Mouse (Mus musculus) midbrain, embryonic 13.5 days (tissue): Measurements from ENCODE around the gene Men1. TPM values are rescaled to one million over a fixed set of nuclear protein-coding genes. Genes with fewer than 3 reads are reported as not detected.
"Not testable (repeated sequence)": the region's sequence is repeated elsewhere in the genome, so short reads cannot be mapped to it uniquely, and the experiment has no call there.

Experiments used
- ATAC-seq: fragments of 200-750 bp; cut with Nextera tagmentation; 2 replicates; pipeline ENCODE4 v1.8.0; 2017; ENCODE audit warnings: mild to moderate bottlenecking, moderate TSS enrichment, moderate library complexity
- H3K27ac ChIP-seq: fragments of 300-500 bp; sonication (generic); 2 replicates; pipeline ENCODE4 v1.5.1; 2015; ENCODE audit warnings: inconsistent platforms, mild to moderate bottlenecking, moderate library complexity
- H3K27me3 ChIP-seq: fragments of 300-500 bp; sonication (generic); 2 replicates; pipeline ENCODE4 v1.6.1; 2015; ENCODE audit warnings: mild to moderate bottlenecking, inconsistent platforms
- H3K36me3 ChIP-seq: fragments of 300-500 bp; sonication (generic); 2 replicates; pipeline ENCODE4 v1.6.1; 2015; ENCODE audit warnings: mild to moderate bottlenecking, inconsistent platforms
- H3K4me1 ChIP-seq: fragments of 300-500 bp; sonication (generic); replicated peaks from 2 replicates; pipeline ENCODE4 v1.6.1; 2015; ENCODE audit warnings: inconsistent platforms
- H3K4me2 ChIP-seq: fragments of 300-500 bp; sonication (generic); replicated peaks from 2 replicates; pipeline ENCODE4 v1.6.1; 2015; ENCODE audit warnings: moderate library complexity, mild to moderate bottlenecking, inconsistent platforms
- H3K4me3 ChIP-seq: fragments of 300-500 bp; sonication (generic); replicated peaks from 2 replicates; pipeline ENCODE4 v1.5.1; 2015; ENCODE audit warnings: mild to moderate bottlenecking, inconsistent platforms
- H3K9ac ChIP-seq: fragments of 300-500 bp; sonication (generic); replicated peaks from 2 replicates; pipeline ENCODE4 v1.6.1; 2015; ENCODE audit warnings: mild to moderate bottlenecking, inconsistent platforms
- H3K9me3 ChIP-seq: fragments of 300-500 bp; sonication (generic); 2 replicates; pipeline ENCODE4 v1.6.1; 2016; ENCODE audit warnings: mild to moderate bottlenecking, inconsistent platforms
- WGBS: fragments of 180-500 bp; shearing (Covaris S2); methylation state at CpG from one replicate; pipeline ENCODE4 v1.1.7; 2015; 5-methylcytosine and 5-hydroxymethylcytosine counted together
- polyA plus RNA-seq: library from polyadenylated mRNA; unstranded; fragments of >200 nt; fragmentation: Nextera tagmentation; extraction: Ambion mirVana; gene quantifications from 2 replicates; pipeline ENCODE4 v1.2.1, GENCODE M21; 2015

The Men1 gene
- 74.4 and 81.1 TPM in 2 replicates for polyA plus RNA-seq

GRCm38 (mm10) chr19:6334673-6335457, at the start of gene Men1:
Men1 (plus strand) TSS chr19:6334979.
- ATAC-seq, result peak; percentile 96
- Histone ChIP-seq H3K4me2 (peak within 1 kb of the TSS; percentile 94), H3K9me3 (no peaks in the 10 kb centered on the region), H3K4me3 (peak within 1 kb of the TSS; percentile 85), H3K36me3 (peaks cover 33% of the 10 kb centered on the region), H3K4me1 (peaks cover 33% of the 10 kb centered on the region), H3K27ac (peak within 1 kb of the TSS; percentile 82), H3K9ac (peak within 1 kb of the TSS; percentile 88), H3K27me3 (no peaks in the 10 kb centered on the region)
- under 1% methylated on average over 42 of the region's 43 CpGs for WGBS

- no peak overlapping the region for H3K4me2 ChIP-seq
- peaks cover 86% of the 10 kb centered on the region for H3K36me3 ChIP-seq
- peaks cover 10% of the 10 kb centered on the region for H3K4me1 ChIP-seq
- WGBS, result 88% methylated on average over 8 of the region's 8 CpGs
- no peaks in the 10 kb centered on the region for H3K9me3 ChIP-seq
- no peak overlapping the region; the same call in 1 of the 2 replicates for H3K9ac ChIP-seq
- no peak overlapping the region for H3K4me3 ChIP-seq
- H3K27me3 ChIP-seq, result no peaks in the 10 kb centered on the region
- H3K27ac ChIP-seq, result no peak overlapping the region
- no peak for ATAC-seq
Observed at GRCm38 (mm10) chr19:6285226-6285625, 49.6 kb upstream of the Men1 start.

- Histone ChIP-seq H3K9me3 (no peaks in the 10 kb centered on the region), H3K9ac (no peak overlapping the region; the same call in 1 of the 2 replicates), H3K4me3 (no peak overlapping the region), H3K36me3 (peaks cover 81% of the 10 kb centered on the region), H3K27ac (no peak overlapping the region), H3K4me2 (no peak overlapping the region), H3K27me3 (no peaks in the 10 kb centered on the region), H3K4me1 (peaks cover 4% of the 10 kb centered on the region)
- 88% methylated on average over 7 of the region's 7 CpGs for WGBS
- ATAC-seq, result no peak
Observed at GRCm38 (mm10) chr19:6285632-6286433, 48.9 kb upstream of the Men1 start.

DNA sequence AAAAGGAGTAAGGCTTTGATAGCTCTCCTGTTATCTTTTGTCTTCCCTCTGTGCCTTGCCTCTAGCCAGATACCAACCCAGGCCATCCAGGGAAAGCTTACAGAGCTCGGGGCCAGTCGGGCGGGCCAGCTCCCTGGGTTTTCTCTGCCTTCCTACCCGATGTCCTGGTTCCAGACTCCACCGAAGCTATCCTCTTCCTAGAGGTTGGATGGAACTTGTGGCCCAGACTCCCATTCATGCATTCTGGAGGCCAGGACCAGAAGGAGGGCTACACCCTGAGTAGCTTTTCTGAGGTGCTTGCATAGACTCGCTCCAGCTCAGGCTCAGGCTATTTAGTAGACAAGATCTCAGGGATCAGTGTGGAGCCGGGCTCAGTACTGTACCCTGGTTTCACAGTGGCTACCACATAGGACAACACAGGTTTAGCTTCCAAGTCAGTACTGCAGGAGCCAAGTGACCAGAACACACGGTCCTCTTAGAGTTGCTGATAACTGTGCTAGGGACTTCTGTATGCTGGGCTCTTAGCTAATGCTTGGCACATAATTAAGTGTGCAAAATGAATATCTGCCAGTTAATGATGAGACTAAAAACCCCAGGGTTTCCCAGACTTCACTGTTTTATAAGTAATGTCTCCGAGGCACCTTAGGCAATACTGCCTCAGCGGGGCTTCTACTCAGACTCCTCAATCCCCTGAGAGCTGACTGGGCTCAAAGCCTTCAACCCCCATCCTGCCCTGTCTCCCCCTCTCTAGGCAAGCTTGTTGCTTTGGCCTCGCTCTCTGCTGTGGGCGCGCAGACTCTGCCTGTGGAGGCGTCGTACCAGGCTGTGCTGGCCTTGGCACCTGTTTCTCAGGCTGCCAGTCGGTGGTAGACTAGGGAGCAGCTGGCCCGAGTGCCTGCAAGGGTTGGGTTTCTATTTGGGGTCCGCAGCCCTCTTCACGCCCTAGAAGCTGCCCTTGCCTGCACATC, 48.1 kb upstream of the Men1 start:
- no peak overlapping the region for H3K27ac ChIP-seq
- no peaks in the 10 kb centered on the region for H3K9me3 ChIP-seq
- H3K9ac ChIP-seq, result no peak overlapping the region
- no peak overlapping the region for H3K4me3 ChIP-seq
- H3K4me2 ChIP-seq, result no peak overlapping the region
- peaks cover 80% of the 10 kb centered on the region for H3K36me3 ChIP-seq
- H3K4me1 ChIP-seq, result no peaks in the 10 kb centered on the region
- 94% methylated on average over 19 of the region's 19 CpGs for WGBS
- no peaks in the 10 kb centered on the region for H3K27me3 ChIP-seq
- no peak for ATAC-seq

DNA sequence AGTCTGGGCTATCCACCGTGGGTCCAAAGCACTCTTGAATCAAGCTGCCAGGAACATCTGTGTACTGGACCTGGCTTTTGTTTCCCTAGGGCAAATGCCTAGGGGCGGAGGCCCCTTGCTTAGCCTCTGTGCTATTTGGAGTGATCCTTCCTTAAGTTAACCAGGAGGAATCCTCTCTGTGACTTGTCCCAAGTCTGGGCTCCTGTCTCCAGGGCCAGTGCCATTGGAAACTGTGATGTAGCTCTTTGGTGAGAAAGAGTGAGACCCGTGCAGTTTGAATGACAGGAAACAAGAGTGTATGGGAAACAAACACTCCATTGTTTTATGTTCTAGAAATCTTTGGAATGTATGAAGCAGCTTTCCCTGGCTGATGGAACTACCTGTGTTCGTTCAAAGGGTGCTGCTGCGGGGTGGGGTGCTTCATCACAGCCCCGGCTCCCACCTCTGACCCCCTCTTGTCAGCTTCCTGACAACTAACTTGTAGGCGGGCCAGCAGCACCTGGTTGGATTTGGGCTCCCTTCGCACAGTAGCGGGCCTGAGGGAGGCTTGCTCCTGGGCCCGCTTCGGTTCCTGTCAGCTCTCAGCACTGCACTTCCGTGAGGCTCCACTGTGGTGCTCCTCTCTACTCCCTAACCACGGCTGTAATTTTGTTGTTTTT, 46.4 kb upstream of the Men1 start:
- Histone ChIP-seq H3K36me3 (peaks cover 72% of the 10 kb centered on the region), H3K9ac (no peak overlapping the region), H3K4me3 (no peak overlapping the region), H3K9me3 (no peaks in the 10 kb centered on the region), H3K27me3 (no peaks in the 10 kb centered on the region), H3K4me1 (no peaks in the 10 kb centered on the region), H3K27ac (no peak overlapping the region; the same call in 1 of the 2 replicates), H3K4me2 (no peak overlapping the region)
- ATAC-seq, result no peak
- WGBS, result 86% methylated on average over 13 of the region's 13 CpGs

GRCm38 (mm10) chr19:6289696-6290238, 45.0 kb upstream of the Men1 start:
- Histone ChIP-seq H3K27ac (no peak overlapping the region), H3K4me3 (no peak overlapping the region), H3K9ac (no peak overlapping the region), H3K36me3 (peaks cover 72% of the 10 kb centered on the region), H3K27me3 (no peaks in the 10 kb centered on the region), H3K4me2 (no peak overlapping the region), H3K9me3 (no peaks in the 10 kb centered on the region), H3K4me1 (no peaks in the 10 kb centered on the region)
- WGBS, result 95% methylated on average over 14 of the region's 14 CpGs
- no peak for ATAC-seq

DNA sequence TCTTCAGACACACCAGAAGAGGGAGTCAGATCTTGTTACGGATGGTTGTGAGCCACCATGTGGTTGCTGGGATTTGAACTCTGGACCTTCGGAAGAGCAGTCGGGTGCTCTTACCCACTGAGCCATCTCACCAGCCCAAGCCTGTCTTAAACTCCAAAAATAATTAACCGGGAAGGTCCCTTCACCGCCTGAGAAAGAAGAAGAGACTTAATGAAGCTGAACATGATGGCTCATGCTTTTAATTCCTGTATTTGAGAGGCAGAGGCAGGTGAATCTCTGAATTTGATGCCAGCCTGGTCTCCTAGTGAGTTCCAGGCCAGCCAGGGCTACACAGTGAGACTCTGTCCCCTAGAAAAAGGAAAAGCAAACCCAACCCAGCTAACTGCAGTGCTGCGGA, 44.1 kb upstream of the Men1 start:
- not testable (repeated sequence) for H3K27ac ChIP-seq, H3K4me1 ChIP-seq, H3K4me2 ChIP-seq, H3K27me3 ChIP-seq, H3K4me3 ChIP-seq, ATAC-seq, H3K9me3 ChIP-seq, H3K9ac ChIP-seq
- H3K36me3 ChIP-seq, result peaks cover 72% of the 10 kb centered on the region
- 95% methylated on average over 5 of the region's 6 CpGs for WGBS

GRCm38 (mm10) chr19:6291117-6291781, 43.5 kb upstream of the Men1 start:
- Histone ChIP-seq H3K27me3 (no peaks in the 10 kb centered on the region), H3K9ac (no peak overlapping the region), H3K36me3 (peaks cover 72% of the 10 kb centered on the region), H3K4me2 (no peak overlapping the region), H3K4me3 (no peak overlapping the region), H3K4me1 (no peaks in the 10 kb centered on the region), H3K9me3 (no peaks in the 10 kb centered on the region), H3K27ac (peak overlapping the region; percentile 25; the same call in 1 of the 2 replicates)
- WGBS, result 82% methylated on average over 10 of the region's 10 CpGs
- ATAC-seq, result no peak

- no peak for ATAC-seq
- H3K27ac ChIP-seq, result no peak overlapping the region
- no peak overlapping the region for H3K9ac ChIP-seq
- no peak overlapping the region for H3K4me2 ChIP-seq
- no peaks in the 10 kb centered on the region for H3K27me3 ChIP-seq
- 93% methylated on average over 5 of the region's 5 CpGs for WGBS
- no peaks in the 10 kb centered on the region for H3K9me3 ChIP-seq
- H3K4me3 ChIP-seq, result no peak overlapping the region
- H3K36me3 ChIP-seq, result peaks cover 72% of the 10 kb centered on the region
- no peaks in the 10 kb centered on the region for H3K4me1 ChIP-seq
Observed at GRCm38 (mm10) chr19:6292262-6292661, 42.5 kb upstream of the Men1 start.

GRCm38 (mm10) chr19:6294301-6294700, 40.5 kb upstream of the Men1 start:
- Histone ChIP-seq H3K9me3 (no peaks in the 10 kb centered on the region), H3K4me3 (no peak overlapping the region), H3K4me2 (no peak overlapping the region), H3K9ac (no peak overlapping the region), H3K4me1 (no peaks in the 10 kb centered on the region), H3K27me3 (no peaks in the 10 kb centered on the region), H3K36me3 (peaks cover 85% of the 10 kb centered on the region), H3K27ac (no peak overlapping the region)
- no peak for ATAC-seq
- WGBS, result 93% methylated on average over 17 of the region's 17 CpGs
